Mouse (Mus musculus) C2C12 (cell line): Measurements from ENCODE around the gene Ppp2r5c. TPM values are rescaled to one million over a fixed set of nuclear protein-coding genes. Genes with fewer than 3 reads are reported as not detected.

Experiments used
- H3K27me3 ChIP-seq: one replicate; pipeline ENCODE4 v1.6.1; 2011; ENCODE audit not compliant: control insufficient read depth, insufficient read depth, insufficient read length
- H3K36me3 ChIP-seq: one replicate; pipeline ENCODE4 v1.6.1; 2011; ENCODE audit not compliant: control insufficient read depth, insufficient read depth
- H3K4me3 ChIP-seq: one replicate; pipeline ENCODE4 v1.5.1; 2011; ENCODE audit warnings: mild to moderate bottlenecking, control low read depth; ENCODE audit not compliant: poor library complexity, insufficient read depth, severe bottlenecking
- H3K79me2 ChIP-seq: one replicate; pipeline ENCODE4 v1.6.1; 2011; ENCODE audit not compliant: control insufficient read depth, insufficient read depth
- H3K79me3 ChIP-seq: one replicate; pipeline ENCODE4 v1.6.1; 2011; ENCODE audit warnings: low read depth, control low read depth
- H3ac ChIP-seq: one replicate; pipeline ENCODE3; 2011; ENCODE audit warnings: low read depth; ENCODE audit not compliant: control insufficient read depth, insufficient read length
- CEBPB ChIP-seq: IDR thresholded peaks from one replicate; pipeline ENCODE4 v1.6.1; 2011; ENCODE audit warnings: low read depth, mild to moderate bottlenecking, control low read depth, moderate library complexity
- CTCF ChIP-seq: IDR thresholded peaks from one replicate; pipeline ENCODE4 v1.5.1; 2011; ENCODE audit not compliant: control insufficient read depth, insufficient read depth, insufficient read length
- FOSL1 ChIP-seq: IDR thresholded peaks from one replicate; pipeline ENCODE4 v1.8.0; 2011; ENCODE audit warnings: mild to moderate bottlenecking, low read length; ENCODE audit not compliant: poor library complexity, insufficient read depth, severe bottlenecking
- MAX ChIP-seq: IDR thresholded peaks from one replicate; pipeline ENCODE4 v1.6.1; 2011; ENCODE audit warnings: mild to moderate bottlenecking, control low read depth
- MYOD1 ChIP-seq: IDR thresholded peaks from one replicate; pipeline ENCODE4 v1.6.1; 2011; ENCODE audit warnings: low read depth; ENCODE audit not compliant: control insufficient read depth, insufficient read length
- MYOG ChIP-seq: IDR thresholded peaks from one replicate; pipeline ENCODE4 v1.6.1; 2011; ENCODE audit not compliant: control insufficient read depth, insufficient read length; ENCODE audit errors: extremely low read depth
- USF1 ChIP-seq: IDR thresholded peaks from one replicate; pipeline ENCODE4 v1.6.1; 2011; ENCODE audit warnings: low read depth, mild to moderate bottlenecking, control low read depth, moderate library complexity
- polyA plus RNA-seq: library from polyadenylated mRNA; unstranded; fragments of >200 nt; fragmentation: generic; extraction: Trizol; gene quantifications from one replicate; pipeline ENCODE4 v1.2.1, GENCODE M21; 2012; ENCODE audit warnings: missing spikeins

Ppp2r5c gene
- polyA plus RNA-seq, 1 experiment = 35.5 TPM

DNA sequence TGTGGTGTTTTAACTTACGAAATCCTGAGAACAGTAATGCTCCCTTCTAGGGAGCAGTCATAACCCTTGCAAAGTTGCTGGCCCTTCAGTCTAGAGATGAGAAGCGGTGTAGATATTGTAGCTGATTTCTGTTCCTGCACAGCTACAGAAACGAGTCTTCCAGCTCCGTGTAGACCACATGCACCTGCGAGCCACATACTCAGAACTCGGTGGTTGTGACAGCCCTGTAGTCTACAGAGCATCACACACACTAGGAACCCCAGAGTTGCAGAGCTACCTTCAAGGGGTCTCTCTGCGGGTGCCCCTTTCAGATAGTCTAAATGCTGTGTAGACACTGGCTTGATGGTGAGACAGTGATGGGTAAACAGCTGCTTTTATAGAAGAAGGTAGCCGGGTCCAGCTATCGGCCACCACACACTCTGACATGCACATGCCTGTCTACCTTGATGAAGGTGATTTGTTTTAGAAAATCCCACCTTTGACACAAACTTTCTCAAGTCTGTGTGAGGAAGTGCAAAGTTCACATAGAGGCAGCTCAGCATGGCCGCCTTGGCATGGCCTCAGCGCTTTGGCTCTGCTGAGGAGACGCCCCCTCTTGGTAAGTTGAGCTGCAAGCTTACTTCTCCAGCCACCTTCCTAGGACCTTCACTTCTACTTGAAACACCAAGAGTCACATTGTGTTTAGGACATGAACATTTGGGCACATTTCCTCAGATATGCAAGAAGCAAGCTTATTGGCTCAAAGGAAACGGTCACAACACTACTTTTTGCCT lies 46.9 kb downstream of the Ppp2r5c start:
- Histone ChIP-seq H3K4me3 (no peak overlapping the region), H3K36me3 (no peaks in the 10 kb centered on the region), H3ac (no peak overlapping the region), H3K79me2 (peaks cover 100% of the 10 kb centered on the region), H3K79me3 (peaks cover 80% of the 10 kb centered on the region), H3K27me3 (no peaks in the 10 kb centered on the region)
- TF ChIP-seq MAX (no peak), CTCF (no peak), FOSL1 (no peak), MYOD1 (no peak), USF1 (no peak), MYOG (no peak), CEBPB (no peak)

DNA sequence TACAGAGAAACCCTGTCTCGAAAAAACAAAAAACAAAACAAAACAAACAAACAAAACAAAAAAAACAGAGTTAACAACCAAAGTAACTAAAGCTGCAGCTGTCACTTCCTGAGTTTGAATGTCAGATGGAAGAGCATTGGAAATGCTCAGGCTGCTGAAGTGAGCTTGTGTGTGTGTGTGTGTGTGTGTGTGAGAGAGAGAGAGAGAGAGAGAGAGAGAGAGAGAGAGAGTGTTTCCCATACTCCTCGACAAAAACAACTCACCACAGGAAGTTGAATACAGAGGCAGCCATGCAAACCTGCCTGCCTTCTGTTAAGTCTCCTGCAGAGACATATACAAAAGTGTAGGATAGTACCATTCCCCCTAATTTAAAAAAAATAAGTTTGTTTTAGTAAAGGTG lies 47.9 kb downstream of the Ppp2r5c start:
- Histone ChIP-seq H3K36me3 (no peaks in the 10 kb centered on the region), H3K4me3 (no peak overlapping the region), H3K79me3 (peaks cover 79% of the 10 kb centered on the region), H3K27me3 (no peaks in the 10 kb centered on the region), H3ac (no peak overlapping the region), H3K79me2 (peaks cover 100% of the 10 kb centered on the region)
- TF ChIP-seq USF1 (no peak), CEBPB (no peak)

DNA sequence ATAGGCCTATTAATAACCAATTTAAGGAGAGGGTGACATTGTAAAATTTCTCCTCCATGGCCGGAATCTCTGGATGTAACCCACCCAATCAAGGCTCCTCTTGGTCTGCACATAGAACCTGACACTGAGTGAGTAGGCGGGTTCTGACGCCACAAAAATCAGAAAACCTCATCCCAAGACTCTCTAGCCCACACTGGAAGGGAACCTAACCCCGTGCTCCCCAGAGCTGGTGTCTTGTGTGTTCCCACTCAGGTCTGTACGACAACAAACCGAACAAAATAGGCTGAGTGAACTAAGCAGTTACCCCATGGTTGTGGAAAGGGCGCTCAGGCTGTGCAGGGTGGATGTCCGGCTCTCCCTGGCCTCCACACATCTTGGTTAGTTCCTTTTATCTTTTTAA lies 48.3 kb downstream of the Ppp2r5c start:
- TF ChIP-seq CEBPB (no peak), MAX (no peak), CTCF (no peak), USF1 (no peak)
- Histone ChIP-seq H3K79me3 (peaks cover 78% of the 10 kb centered on the region), H3K27me3 (no peaks in the 10 kb centered on the region), H3ac (no peak overlapping the region), H3K36me3 (no peaks in the 10 kb centered on the region), H3K4me3 (no peak overlapping the region), H3K79me2 (peaks cover 100% of the 10 kb centered on the region)

DNA sequence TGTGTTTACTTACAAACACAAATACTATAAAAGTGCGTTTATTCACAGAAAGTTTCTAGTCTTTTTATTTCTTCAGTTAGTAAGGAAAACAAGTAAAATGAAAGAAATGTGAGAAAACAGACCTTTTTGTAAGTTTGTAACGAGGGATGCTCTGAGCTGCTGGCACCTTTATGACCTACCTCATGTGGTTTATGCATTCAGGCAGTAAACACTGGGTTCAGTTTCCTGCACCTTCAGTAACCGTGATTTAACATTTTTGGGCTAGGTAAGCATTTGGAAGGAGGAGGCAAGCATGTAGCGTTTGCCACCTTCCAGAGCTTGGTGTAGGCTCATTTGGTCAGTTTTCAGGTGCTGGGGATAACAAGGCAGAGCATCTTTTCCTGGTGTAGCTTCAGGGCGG lies 49.1 kb downstream of the Ppp2r5c start:
- no peak overlapping the region for H3K4me3 ChIP-seq
- no peak overlapping the region for H3ac ChIP-seq

DNA sequence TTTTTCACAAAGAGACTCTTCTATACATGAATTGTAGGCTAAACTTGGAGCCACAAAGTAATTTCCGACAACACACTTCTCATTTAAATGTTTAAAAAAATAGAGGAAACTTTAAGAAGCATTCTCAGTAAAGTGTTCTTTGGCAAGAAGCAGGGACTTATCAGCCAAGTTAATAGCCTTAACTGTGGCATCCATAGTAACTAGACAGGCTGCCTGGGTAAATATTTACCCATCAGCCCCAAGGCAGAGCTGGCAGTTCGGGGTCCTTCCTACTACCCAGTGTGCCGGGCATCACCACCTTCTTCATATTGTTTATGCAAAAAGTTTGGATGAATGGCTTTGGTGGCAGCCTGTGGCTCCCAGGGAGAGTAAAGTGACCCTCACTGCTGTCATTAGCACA lies 50.1 kb downstream of the Ppp2r5c start:
- Histone ChIP-seq H3ac (no peak overlapping the region), H3K27me3 (no peaks in the 10 kb centered on the region), H3K79me2 (peaks cover 100% of the 10 kb centered on the region), H3K4me3 (no peak overlapping the region), H3K79me3 (peaks cover 79% of the 10 kb centered on the region), H3K36me3 (no peaks in the 10 kb centered on the region)
- TF ChIP-seq USF1 (no peak), MYOD1 (no peak), CEBPB (no peak), CTCF (no peak), FOSL1 (no peak), MYOG (no peak), MAX (no peak)

More for the DNA sequence above, 49.1 kb downstream of the Ppp2r5c start:
- Histone ChIP-seq H3K36me3 (no peaks in the 10 kb centered on the region), H3K79me3 (peaks cover 79% of the 10 kb centered on the region), H3K79me2 (peaks cover 100% of the 10 kb centered on the region), H3K27me3 (no peaks in the 10 kb centered on the region)
- TF ChIP-seq MYOD1 = no peak
- no peak for TF ChIP-seq CEBPB
- no peak for TF ChIP-seq USF1
- TF ChIP-seq FOSL1 = no peak

DNA sequence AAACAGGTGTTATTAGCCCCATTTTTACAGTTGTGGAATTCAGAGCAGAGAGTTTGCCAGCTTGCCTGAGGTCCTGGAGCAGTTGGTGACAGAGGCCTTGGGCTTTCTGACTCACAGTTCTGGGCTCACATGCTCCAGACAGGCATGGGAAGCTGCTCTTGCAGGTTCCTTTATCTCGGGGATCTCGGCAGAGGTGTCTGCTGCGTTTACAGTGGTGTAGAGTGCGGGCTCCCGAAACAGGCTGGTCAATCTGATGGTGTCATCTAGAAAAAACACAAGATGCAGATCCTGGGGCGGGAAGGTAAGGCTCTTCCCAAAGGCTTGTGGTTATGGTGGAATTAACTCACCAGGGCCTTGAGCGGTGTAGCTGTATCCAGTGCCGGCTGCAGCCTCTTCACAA lies 50.6 kb downstream of the Ppp2r5c start:
- Histone ChIP-seq H3ac (no peak overlapping the region), H3K79me2 (peaks cover 100% of the 10 kb centered on the region), H3K79me3 (peaks cover 80% of the 10 kb centered on the region), H3K27me3 (no peaks in the 10 kb centered on the region), H3K36me3 (no peaks in the 10 kb centered on the region), H3K4me3 (no peak overlapping the region)
- TF ChIP-seq MYOD1 = no peak
- no peak for TF ChIP-seq FOSL1
- no peak for TF ChIP-seq CEBPB
- no peak for TF ChIP-seq USF1
- TF ChIP-seq CTCF = no peak
- no peak for TF ChIP-seq MYOG
- no peak for TF ChIP-seq MAX
